Mouse (Mus musculus) brain, embryonic 14.5 days (tissue): ENCODE measurements around the gene Zswim2.

Experiments
- CTCF ChIP-seq: fragments of 200-500 bp; IDR thresholded peaks from 2 replicates; pipeline ENCODE4 v1.5.1; 2012; ENCODE audit warnings: inconsistent platforms, mild to moderate bottlenecking, moderate library complexity, borderline replicate concordance; ENCODE audit not compliant: insufficient read depth, insufficient read length; ENCODE audit errors: extremely low read depth
- POLR2A ChIP-seq: fragments of 200-500 bp; IDR thresholded peaks from 2 replicates; pipeline ENCODE4 v1.6.1; 2012; ENCODE audit warnings: mild to moderate bottlenecking, inconsistent platforms, borderline replicate concordance; ENCODE audit not compliant: poor library complexity, insufficient read depth, insufficient read length, severe bottlenecking; ENCODE audit errors: extremely low read depth

- TF ChIP-seq CTCF (peak; percentile 2; the same call in 1 of the 2 replicates), POLR2A (no peak)
Measured at GRCm38 (mm10) chr2:83940931-83941361, at the start of gene Zswim2.
